Mouse (Mus musculus): Measurements from ENCODE around the gene Slc39a8.

Gene Slc39a8

DNA sequence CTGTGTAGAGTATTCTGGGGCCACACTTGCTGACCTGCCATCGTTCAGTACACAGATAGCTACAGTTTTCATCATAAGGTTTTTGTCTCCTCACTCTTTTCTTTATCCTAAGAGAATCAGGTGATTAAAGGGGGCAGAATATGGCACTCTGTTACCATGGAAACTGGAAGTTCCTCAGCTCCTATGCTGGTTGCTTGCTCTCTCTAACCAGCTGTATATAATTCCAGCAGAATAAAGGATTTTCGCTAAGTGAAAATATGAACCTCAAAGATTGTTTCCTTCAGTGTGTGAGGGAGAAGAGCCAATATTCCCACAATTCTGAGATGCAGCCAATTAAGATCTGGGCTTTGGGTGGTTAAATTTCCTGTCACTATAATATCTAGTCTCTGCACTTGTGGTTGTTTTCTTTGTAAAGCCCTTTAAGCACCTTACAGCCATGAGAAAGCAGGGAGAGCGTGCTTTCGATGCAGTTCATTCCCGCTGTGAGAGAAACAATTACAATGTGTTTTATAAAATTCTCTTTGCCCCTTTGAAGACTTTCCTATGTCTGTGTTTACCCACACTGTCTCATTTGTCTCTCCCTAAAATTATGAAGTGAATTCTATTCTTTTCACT is 93.6 kb downstream of the Slc39a8 start:
- no peak for DNase-seq (ENCODE audit: low spot score)

DNA sequence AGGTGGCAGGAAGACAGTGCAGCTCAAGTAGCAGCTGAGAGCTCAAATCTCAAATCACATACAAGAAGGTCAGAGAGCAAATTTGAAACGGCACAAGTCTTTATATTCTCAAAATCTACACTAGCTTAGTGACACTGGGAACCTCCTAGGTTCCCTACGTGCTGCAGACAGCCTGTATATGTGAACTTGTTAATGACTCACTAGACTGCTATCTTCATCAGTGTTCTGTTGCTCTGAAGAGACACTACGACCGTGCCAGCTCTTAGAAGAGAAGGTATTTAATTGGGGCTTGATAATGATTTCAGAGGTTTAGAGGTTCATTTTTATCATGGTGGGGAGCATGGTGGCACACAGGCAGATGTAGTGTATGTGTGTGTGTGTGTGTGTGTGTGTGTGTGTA is 94.2 kb downstream of the Slc39a8 start:
- DNase-seq (ENCODE audit: low spot score), result no peak

DNA sequence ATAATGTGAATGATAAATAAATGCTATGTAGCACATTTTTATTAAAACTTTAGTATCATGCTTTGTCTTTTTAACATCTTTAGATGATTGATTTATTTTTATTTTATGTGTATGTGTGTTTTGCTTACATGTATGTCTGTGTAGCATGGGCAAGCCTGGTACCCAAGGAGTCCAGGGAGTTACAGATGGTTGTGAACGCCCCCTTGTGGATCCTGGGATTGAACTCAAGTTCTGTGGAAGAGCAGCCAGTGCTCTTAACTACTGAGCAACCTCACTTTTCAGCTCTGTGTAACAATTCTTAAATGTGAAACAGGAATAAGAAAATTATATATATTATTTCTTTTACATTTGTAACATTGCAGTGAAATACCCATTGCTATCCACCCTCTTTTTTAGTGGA is 101.7 kb downstream of the Slc39a8 start:
- no peak for DNase-seq (ENCODE audit: low spot score)

DNA sequence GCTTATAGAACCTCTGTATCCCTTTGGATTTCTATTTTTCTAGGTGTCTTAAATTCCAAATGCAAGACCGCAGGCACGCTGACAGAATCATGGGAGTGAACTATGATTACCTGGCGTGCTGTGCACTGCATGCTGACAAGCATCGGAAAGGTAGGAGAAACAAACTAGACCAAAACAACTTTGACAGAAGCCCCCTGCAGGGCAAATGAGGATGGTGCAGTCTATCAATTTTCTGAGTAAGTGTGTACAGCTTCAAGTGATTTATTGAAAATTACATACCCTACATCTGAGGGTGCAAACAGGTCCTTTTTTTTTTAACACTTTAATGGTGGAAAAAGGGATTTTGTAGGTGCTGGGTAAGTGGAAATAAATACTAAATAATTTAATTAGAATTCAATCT is 103.1 kb downstream of the Slc39a8 start:
- no peak for DNase-seq (ENCODE audit: low spot score)

DNA sequence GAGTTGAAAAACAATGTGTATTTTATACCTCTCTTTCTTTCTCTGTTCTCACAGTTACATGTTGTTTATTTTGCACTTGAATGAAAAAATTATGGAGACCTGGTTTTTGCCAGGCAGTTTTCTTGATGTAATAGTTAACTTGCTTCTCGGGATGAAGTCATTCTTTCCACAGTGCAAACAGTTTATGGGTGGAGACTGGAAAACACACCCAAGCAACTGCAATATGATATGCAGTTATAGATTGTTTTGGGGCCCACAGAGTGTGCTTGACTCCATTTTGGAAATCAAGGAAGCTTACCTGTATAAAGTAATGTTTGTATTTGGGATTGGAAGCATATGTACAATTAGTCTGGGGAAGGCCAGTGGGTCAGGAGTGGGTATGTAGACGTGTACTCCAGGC is 112.4 kb downstream of the Slc39a8 start:
- no peak for DNase-seq (ENCODE audit: low spot score)

All from urinary bladder, postnatal 14 days (tissue).